Mouse (Mus musculus) kidney, postnatal 0 days (tissue): ENCODE data around the gene Spag9. TPM values are rescaled to one million over a fixed set of nuclear protein-coding genes. Genes with fewer than 3 reads are reported as not detected.

ENCODE experiments used
- ATAC-seq: fragments of 200-750 bp; cut with Nextera tagmentation; replicated peaks from 2 replicates; pipeline ENCODE4 v1.8.0; 2017; ENCODE audit warnings: low read depth, moderate number of reproducible peaks, moderate TSS enrichment, moderate library complexity; ENCODE audit not compliant: low FRiP score
- DNase-seq: peaks from one replicate; pipeline ENCODE4 v3.0.0-alpha.2; 2016; ENCODE audit warnings: low spot score
- H3K27ac ChIP-seq: fragments of 300-500 bp; sonication (generic); 2 replicates; pipeline ENCODE4 v1.5.1; 2014; ENCODE audit warnings: mild to moderate bottlenecking
- H3K27me3 ChIP-seq: fragments of 300-500 bp; sonication (generic); 2 replicates; pipeline ENCODE4 v1.6.1; 2014; ENCODE audit warnings: low read length, mixed read lengths; ENCODE audit not compliant: insufficient read depth
- H3K36me3 ChIP-seq: fragments of 300-500 bp; sonication (generic); 2 replicates; pipeline ENCODE4 v1.6.1; 2014; ENCODE audit warnings: low read length, mixed read lengths; ENCODE audit not compliant: insufficient read depth
- H3K4me1 ChIP-seq: fragments of 300-500 bp; sonication (generic); replicated peaks from 2 replicates; pipeline ENCODE4 v1.6.1; 2014; ENCODE audit warnings: antibody characterized with exemption, low read length, mixed read lengths; ENCODE audit not compliant: insufficient read depth
- H3K4me2 ChIP-seq: fragments of 300-500 bp; sonication (generic); 2 replicates; pipeline ENCODE4 v1.6.1; 2014; ENCODE audit warnings: mild to moderate bottlenecking, low read length, moderate library complexity, mixed read lengths
- H3K4me3 ChIP-seq: fragments of 300-500 bp; sonication (generic); replicated peaks from 2 replicates; pipeline ENCODE4 v1.5.1; 2014; ENCODE audit warnings: low read depth, low read length
- H3K9ac ChIP-seq: fragments of 300-500 bp; sonication (generic); 2 replicates; pipeline ENCODE4 v1.6.1; 2014; ENCODE audit warnings: low read depth, low read length
- H3K9me3 ChIP-seq: fragments of 300-500 bp; sonication (generic); replicated peaks from 2 replicates; pipeline ENCODE4 v1.6.1; 2016; ENCODE audit warnings: low read length, inconsistent platforms, mixed read lengths
- CTCF ChIP-seq: IDR thresholded peaks from 2 replicates; pipeline ENCODE4 v1.5.1; 2016; ENCODE audit warnings: antibody characterized with exemption, low read depth, mild to moderate bottlenecking, moderate library complexity
- WGBS: fragments of 180-500 bp; shearing (Covaris S2); extraction: QIAGEN DNeasy Blood & Tissue Kit; methylation state at CpG from one replicate; pipeline ENCODE4 v1.1.7; 2014; 5-methylcytosine and 5-hydroxymethylcytosine counted together
- polyA plus RNA-seq: library from polyadenylated mRNA; unstranded; fragments of >200 nt; fragmentation: Nextera tagmentation; extraction: Ambion mirVana; gene quantifications from 2 replicates; pipeline ENCODE4 v1.2.1, GENCODE M21; 2015

Gene Spag9
- polyA plus RNA-seq, 1 experiment from 2014 or later = 59.8 TPM

GRCm38 (mm10) chr11:93965391-93965790 lies 30.5 kb upstream of the Spag9 start:
- Histone ChIP-seq H3K27me3 (no peaks in the 10 kb centered on the region), H3K36me3 (peaks cover 26% of the 10 kb centered on the region; the same call in 1 of the 2 replicates), H3K4me3 (no peak overlapping the region), H3K9ac (no peak overlapping the region), H3K4me1 (0 out of 2 replicates have a peak, but pooled peaks cover 3% of the 10 kb centered on the region), H3K9me3 (no peaks in the 10 kb centered on the region), H3K4me2 (no peak overlapping the region), H3K27ac (no peak overlapping the region)
- ATAC-seq = no peak
- no peak for DNase-seq
- no peak for TF ChIP-seq CTCF
- 92% methylated on average over 6 of the region's 6 CpGs for WGBS

- peaks cover 19% of the 10 kb centered on the region; the same call in 1 of the 2 replicates for H3K36me3 ChIP-seq
- H3K4me2 ChIP-seq = peak overlapping the region; percentile 75
- H3K4me1 ChIP-seq = 0 out of 2 replicates have a peak, but pooled peaks cover 3% of the 10 kb centered on the region
- peak overlapping the region; percentile 70 for H3K27ac ChIP-seq
- no peaks in the 10 kb centered on the region for H3K27me3 ChIP-seq
- no peak for ATAC-seq
- H3K9ac ChIP-seq = peak overlapping the region; percentile 56
- peak overlapping the region; percentile 56 for H3K4me3 ChIP-seq
- WGBS = 3% methylated on average over 11 of the region's 11 CpGs
- no peaks in the 10 kb centered on the region for H3K9me3 ChIP-seq
- no peak for DNase-seq
- TF ChIP-seq CTCF = no peak
Measured at GRCm38 (mm10) chr11:93967381-93967780, 28.5 kb upstream of the Spag9 start.

GRCm38 (mm10) chr11:93968005-93968847 lies 27.7 kb upstream of the Spag9 start, which contains the start of the genes Gm20390 and Nme1:
Gm20390 (minus strand) TSS chr11:93968293.
Nme1 (minus strand) TSS chr11:93968521.
- no peaks in the 10 kb centered on the region for H3K27me3 ChIP-seq
- peak within 1 kb of the TSS; percentile 56 for H3K9ac ChIP-seq
- peak within 1 kb of the TSS; percentile 56 for H3K4me3 ChIP-seq
- under 1% methylated on average over 40 of the region's 40 CpGs for WGBS
- no peaks in the 10 kb centered on the region for H3K9me3 ChIP-seq
- peaks cover 15% of the 10 kb centered on the region; the same call in 1 of the 2 replicates for H3K36me3 ChIP-seq
- TF ChIP-seq CTCF = peak; percentile 96
- H3K4me2 ChIP-seq = peak within 1 kb of the TSS; percentile 75
- DNase-seq (peak; percentile 99), ATAC-seq (peak; percentile 95)
- H3K4me1 ChIP-seq = 0 out of 2 replicates have a peak, but pooled peaks cover 3% of the 10 kb centered on the region
- peak within 1 kb of the TSS; percentile 70 for H3K27ac ChIP-seq

- Histone ChIP-seq H3K27me3 (no peaks in the 10 kb centered on the region), H3K4me2 (peak overlapping the region; percentile 44), H3K4me3 (peak overlapping the region; percentile 15), H3K4me1 (0 out of 2 replicates have a peak, but pooled peaks cover 3% of the 10 kb centered on the region), H3K9ac (no peak overlapping the region), H3K27ac (no peak overlapping the region), H3K9me3 (no peaks in the 10 kb centered on the region), H3K36me3 (peaks cover 15% of the 10 kb centered on the region; the same call in 1 of the 2 replicates)
- no peak for ATAC-seq
- no peak for DNase-seq
- 42% methylated on average over 6 of the region's 6 CpGs for WGBS
- no peak for TF ChIP-seq CTCF
Measured at GRCm38 (mm10) chr11:93968848-93969128, 27.1 kb upstream of the Spag9 start.

GRCm38 (mm10) chr11:93969171-93969570 lies 26.7 kb upstream of the Spag9 start:
- DNase-seq = no peak
- Histone ChIP-seq H3K4me1 (0 out of 2 replicates have a peak, but pooled peaks cover 3% of the 10 kb centered on the region), H3K9me3 (no peaks in the 10 kb centered on the region), H3K4me2 (no peak overlapping the region), H3K36me3 (peaks cover 12% of the 10 kb centered on the region; the same call in 1 of the 2 replicates), H3K4me3 (no peak overlapping the region), H3K27ac (no peak overlapping the region), H3K27me3 (no peaks in the 10 kb centered on the region), H3K9ac (no peak overlapping the region)
- 94% methylated on average over 6 of the region's 6 CpGs for WGBS
- TF ChIP-seq CTCF = no peak
- ATAC-seq = no peak

- WGBS = 62% methylated on average over 1 of the region's 1 CpGs
- Histone ChIP-seq H3K36me3 (peaks cover 6% of the 10 kb centered on the region; the same call in 1 of the 2 replicates), H3K9me3 (no peaks in the 10 kb centered on the region), H3K27ac (no peak overlapping the region), H3K27me3 (no peaks in the 10 kb centered on the region), H3K4me3 (no peak overlapping the region), H3K4me1 (0 out of 2 replicates have a peak, but pooled peaks cover 3% of the 10 kb centered on the region), H3K4me2 (no peak overlapping the region), H3K9ac (no peak overlapping the region)
- no peak for ATAC-seq
- DNase-seq = no peak
- no peak for TF ChIP-seq CTCF
Measured at GRCm38 (mm10) chr11:93969799-93970198, 26.1 kb upstream of the Spag9 start.
